Comparison of ENCODE assay signal across 8 mouse cellular contexts in the genomic region with DNA sequence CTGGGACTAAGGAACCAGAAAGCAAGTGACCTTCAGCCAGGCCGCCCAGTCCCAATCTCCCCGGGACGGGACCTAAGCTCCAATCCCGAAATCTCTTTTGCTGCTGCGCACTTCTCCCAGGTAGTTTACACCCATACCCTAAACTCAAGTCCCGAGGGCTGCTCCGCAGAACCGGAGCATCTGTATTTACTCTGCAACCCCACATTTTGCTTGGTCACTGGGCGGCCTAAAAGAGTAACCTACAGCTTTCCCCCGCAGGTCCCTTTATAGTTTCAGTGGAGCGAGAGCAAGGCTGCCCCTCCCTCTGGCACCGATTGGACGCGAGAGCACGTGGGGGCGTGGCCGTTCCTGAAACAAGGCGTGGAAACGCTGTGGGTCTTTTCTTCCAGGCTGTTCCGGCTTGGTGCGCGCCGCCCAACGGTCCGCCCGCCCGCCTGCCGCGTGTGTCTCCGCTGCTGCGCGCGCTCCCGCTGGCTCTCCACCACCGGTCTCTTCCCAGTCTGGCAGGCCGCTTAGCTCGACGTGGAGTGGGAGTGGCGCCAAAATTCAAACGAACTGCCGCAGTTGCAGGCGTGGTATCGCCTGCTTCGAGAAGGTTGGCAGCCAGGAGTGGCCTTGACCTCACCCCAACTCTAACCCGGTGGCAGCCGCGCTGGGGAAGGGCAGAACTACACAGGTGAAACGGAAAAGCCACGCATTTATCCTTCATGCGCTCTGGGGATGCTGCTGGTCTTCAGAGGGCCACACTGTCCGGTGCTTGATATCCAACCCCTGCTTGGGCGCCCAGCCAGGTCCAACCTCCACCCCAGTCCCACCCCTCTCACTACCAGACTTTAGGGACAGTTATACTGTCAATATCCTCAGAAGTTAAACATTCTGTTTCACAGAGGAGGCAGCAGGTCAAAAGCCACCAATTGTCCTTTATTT. TPM values are rescaled to one million over a fixed set of nuclear protein-coding genes. Genes with fewer than 3 reads are reported as not detected.
DNase-seq lines count a peak whose midpoint lies in the region; ATAC-seq and TF ChIP-seq lines count a peak whose summit lies in the region.
"Not testable (repeated sequence)": the region's sequence is repeated elsewhere in the genome, so short reads cannot be mapped to it uniquely, and the experiment has no call there.

No protein-coding gene starts in this region.

- H3K9me3 ChIP-seq in hindbrain, embryonic 10.5 days; lung, embryonic 15.5 days: not testable (repeated sequence)

- H3K36me3 ChIP-seq in hindbrain, embryonic 10.5 days; lung, embryonic 15.5 days: not testable (repeated sequence)

- not testable (repeated sequence) for TF ChIP-seq POLR2A in olfactory bulb, adult 2 months (IDR thresholded peaks at IDR 0.05; ENCODE audit: insufficient read depth, low read depth, low read length)

- H3K4me3 ChIP-seq in hindbrain, embryonic 10.5 days, result peak overlapping the region; percentile 52
- peak overlapping the region; percentile 48 for H3K4me3 ChIP-seq in lung, embryonic 15.5 days
- H3K4me3 ChIP-seq in olfactory bulb, adult 2 months (ENCODE audit: insufficient read depth, low read depth, low read length), result peak overlapping the region; percentile 58

- peak overlapping the region; percentile 75 for H3K27ac ChIP-seq in hindbrain, embryonic 10.5 days
- H3K27ac ChIP-seq in lung, embryonic 15.5 days, result 0 out of 2 replicates have a peak overlapping the region, but pooled peaks have one; percentile 24
- H3K27ac ChIP-seq in olfactory bulb, adult 2 months (ENCODE audit: insufficient read depth, low read depth, low read length), result not testable (repeated sequence)

- not testable (repeated sequence) for H3K27me3 ChIP-seq in hindbrain, embryonic 10.5 days (ENCODE audit: insufficient read depth, poor library complexity, severe bottlenecking); lung, embryonic 15.5 days

- peak; percentile 95 for DNase-seq in Muller cell, postnatal 12 days (ENCODE audit: inconsistent ontology term)
- DNase-seq in cerebellum, adult 9-10 months, result peak; percentile 76
- DNase-seq in hindbrain, embryonic 10.5 days (ENCODE audit: low spot score), result peak; percentile 89
- DNase-seq in layer of hippocampus, adult 9-10 months (ENCODE audit: low spot score), result peak; percentile 38
- DNase-seq in thymus, adult 18-20 months, result peak; percentile 65 to 70

- not testable (repeated sequence) for H3K4me1 ChIP-seq in hindbrain, embryonic 10.5 days (replicated peaks); lung, embryonic 15.5 days; olfactory bulb, adult 2 months (ENCODE audit: control insufficient read depth, insufficient read depth, low read length)

- peak overlapping the region; percentile 42 for H3K9ac ChIP-seq in lung, embryonic 15.5 days

- peak; percentile 99 for ATAC-seq in frontal cortex, adult (ENCODE audit: low TSS enrichment)
- ATAC-seq in lung, embryonic 15.5 days (ENCODE audit: borderline replicate concordance, extremely low read depth, low FRiP score, low TSS enrichment), result peak; percentile 98

- not testable (repeated sequence) for TF ChIP-seq CTCF in olfactory bulb, adult 2 months (IDR thresholded peaks at IDR 0.05; ENCODE audit: insufficient read depth, low read depth, low read length)

- peak overlapping the region; percentile 80 for H3K4me2 ChIP-seq in lung, embryonic 15.5 days

- WGBS in hindbrain, embryonic 10.5 days, result 3% methylated on average over 52 of the region's 52 CpGs
- 2% methylated on average over 52 of the region's 52 CpGs for WGBS in lung, embryonic 15.5 days
- WGBS in olfactory bulb, adult 2 months, result 1% methylated on average over 52 of the region's 52 CpGs

RNA-seq across cellular contexts. Expression of gene Trim43c, which starts 19.9 kb away (rescaled TPM):
- 0.12 and 0.25 TPM in 2 replicates for polyA plus RNA-seq in hindbrain, embryonic 10.5 days (2016; fragmentation: Nextera tagmentation; extraction: Ambion mirVana)
- polyA plus RNA-seq in lung, embryonic 15.5 days (2015; fragmentation: Nextera tagmentation; extraction: Ambion mirVana), result 0.29 TPM in 1 of 2 replicates, not detected in the other
- not detected in 2 replicates for polyA plus RNA-seq in olfactory bulb, adult 2 months (2012; ENCODE audit: insufficient read depth, insufficient read length, low replicate concordance, missing spikeins)

Comparison
In these comparisons a context has a peak if more than half of its experiments do, and no peak if none do; other contexts are left out.
1. DNase-seq: peak in every context shown above with its lines; median percentile 95 in Muller cell, postnatal 12 days; 89 in hindbrain, embryonic 10.5 days; 76 in cerebellum, adult 9-10 months; 68 in thymus, adult 18-20 months; 38 in layer of hippocampus, adult 9-10 months.